Mouse (Mus musculus) heart, adult 10 weeks (tissue): ENCODE results near the gene Insr. TPM values are rescaled to one million over a fixed set of nuclear protein-coding genes. Genes with fewer than 3 reads are reported as not detected.

Experiments used
- polyA plus RNA-seq: library from polyadenylated mRNA; stranded (reverse); fragments of 350-450 nt; fragmentation: Illumina TruSeq; extraction: RNeasy Lipid Tissue Mini Kit (QIAGEN cat#74804); gene quantifications from one replicate; pipeline ENCODE4 v1.2.3, GENCODE M21; 2014; ENCODE audit warnings: low read depth, low replicate concordance

Gene Insr
- 57.1 TPM for polyA plus RNA-seq

GRCm38 (mm10) chr8:3278934-3279720 lies at the start of gene Insr:
Insr (minus strand) TSS chr8:3279617.

Other genes starting within 250 kb of the Insr start
- gene A430078G23Rik, start 73.8 kb upstream of the Insr start, polyA plus RNA-seq = 0.26 TPM
- 10.9 TPM for gene Arhgef18, start 113.4 kb upstream of the Insr start, polyA plus RNA-seq
- 3.0 TPM for gene Pex11g, start 188.1 kb upstream of the Insr start, polyA plus RNA-seq
- not detected for gene Tex45, start 191.2 kb upstream of the Insr start, polyA plus RNA-seq
- gene Zfp358, start 213.5 kb upstream of the Insr start, polyA plus RNA-seq = 28.6 TPM
- gene Mcoln1, start 220.8 kb upstream of the Insr start, polyA plus RNA-seq = 39.1 TPM
- gene Pnpla6, start 235.8 kb upstream of the Insr start, polyA plus RNA-seq = 19.1 TPM